Mouse (Mus musculus): Measurements from ENCODE around the gene Blm.

The Blm gene

DNA sequence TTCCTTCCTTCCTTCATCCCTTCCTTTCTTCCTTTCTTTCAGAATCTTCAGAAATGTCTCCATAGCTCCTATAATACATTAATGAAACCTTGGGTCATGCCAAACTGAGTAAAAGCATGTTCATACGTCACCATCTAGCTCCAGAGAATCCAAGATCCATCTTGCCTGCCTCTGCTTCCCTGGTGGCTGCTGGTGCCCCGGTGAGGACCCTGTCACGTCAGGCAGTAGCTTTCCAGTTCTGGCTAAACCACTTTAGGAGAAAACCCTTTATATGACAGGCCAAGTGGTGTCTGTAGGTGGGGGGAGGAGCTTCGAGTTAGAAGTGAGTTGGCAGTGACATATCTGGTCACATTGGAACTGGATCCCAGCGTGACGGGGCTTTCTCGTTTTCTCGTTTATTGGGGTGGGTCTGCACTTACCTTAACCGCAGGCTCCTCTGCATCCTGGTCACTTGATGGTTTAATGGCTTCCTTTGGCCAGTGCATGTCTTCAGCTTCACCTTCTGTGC, 129.7 kb downstream of the Blm start, which contains the start of gene Furin:
Gene Furin, minus strand, starts transcription at position 249 of the 508 bp plus-strand sequence.
- DNase-seq (ENCODE audit: low spot score in 2 of 2), result no peak

Measured in frontal cortex, postnatal 14 days (tissue).